Mouse (Mus musculus) MEL (cell line): ENCODE results near the gene Itpr1. TPM values are rescaled to one million over a fixed set of nuclear protein-coding genes. Genes with fewer than 3 reads are reported as not detected.

ENCODE experiments used
- DNase-seq: peaks from one replicate; pipeline ENCODE4 v3.0.0; 2011; ENCODE audit warnings: low read depth, low spot score
- H3K27ac ChIP-seq: 2 replicates; pipeline ENCODE4 v1.5.1; 2012; ENCODE audit warnings: low read depth, mild to moderate bottlenecking, control low read depth, low read length, moderate library complexity; ENCODE audit not compliant: control insufficient read depth
- H3K27me3 ChIP-seq, 2 experiments: fragments of 150-350 bp in 1 of 2; sonication (generic) in 1 of 2; 2 replicates each; pipeline ENCODE4 v1.6.1; 2012; ENCODE audit warnings: low read length in 2 of 2, mild to moderate bottlenecking in 2 of 2, improper control_type of control experiment in 1 of 2, moderate library complexity in 1 of 2; ENCODE audit not compliant: insufficient read depth in 2 of 2, control insufficient read depth in 1 of 2
- H3K36me3 ChIP-seq, 2 experiments: 2 replicates each; pipeline ENCODE4 v1.6.1; 2012 to 2014; ENCODE audit warnings: low read length in 2 of 2, improper control_type of control experiment in 1 of 2, inconsistent platforms in 1 of 2, mild to moderate bottlenecking in 1 of 2; ENCODE audit not compliant: insufficient read depth in 2 of 2, control insufficient read depth in 1 of 2
- H3K4me1 ChIP-seq, 2 experiments: fragments of 150-350 bp in 1 of 2; sonication (generic) in 1 of 2; 2 replicates each; pipeline ENCODE4 v1.6.1; 2012; ENCODE audit warnings: low read length in 2 of 2, improper control_type of control experiment in 1 of 2, mild to moderate bottlenecking in 1 of 2; ENCODE audit not compliant: insufficient read depth in 2 of 2, control insufficient read depth in 1 of 2
- H3K4me3 ChIP-seq, 2 experiments: fragments of 150-350 bp in 1 of 2; sonication (generic) in 1 of 2; 2 replicates each; pipeline ENCODE4 v1.5.1; 2012; ENCODE audit warnings: low read depth in 2 of 2, low read length in 2 of 2, mild to moderate bottlenecking in 2 of 2, moderate library complexity in 2 of 2, control low read depth in 1 of 2, improper control_type of control experiment in 1 of 2; ENCODE audit not compliant: control insufficient read depth in 1 of 2, insufficient read depth in 1 of 2
- H3K79me2 ChIP-seq: 2 replicates; pipeline ENCODE4 v1.6.1; 2012; ENCODE audit warnings: mild to moderate bottlenecking, low read length, moderate library complexity; ENCODE audit not compliant: control insufficient read depth, poor library complexity, insufficient read depth
- H3K9ac ChIP-seq: 2 replicates; pipeline ENCODE4 v1.6.1; 2012; ENCODE audit warnings: low read depth, mild to moderate bottlenecking, control low read depth, low read length, moderate library complexity; ENCODE audit not compliant: control insufficient read depth, poor library complexity, severe bottlenecking
- H3K9me3 ChIP-seq: fragments of 150-350 bp; sonication (generic); replicated peaks from 2 replicates; pipeline ENCODE4 v1.6.1; 2012; ENCODE audit warnings: mild to moderate bottlenecking, low read length, improper control_type of control experiment, moderate library complexity; ENCODE audit not compliant: insufficient read depth
- BHLHE40 ChIP-seq: IDR thresholded peaks from 2 replicates; pipeline ENCODE4 v1.6.1; 2012; ENCODE audit warnings: low read depth, mild to moderate bottlenecking, inconsistent platforms, low read length, improper control_type of control experiment, borderline replicate concordance
- CHD1 ChIP-seq: IDR thresholded peaks from 2 replicates; pipeline ENCODE4 v1.6.1; 2012; ENCODE audit warnings: low read depth, mild to moderate bottlenecking, inconsistent platforms, low read length, improper control_type of control experiment
- CHD2 ChIP-seq: IDR thresholded peaks from 2 replicates; pipeline ENCODE4 v1.6.1; 2011; ENCODE audit warnings: low read length, improper control_type of control experiment
- E2F4 ChIP-seq: IDR thresholded peaks from 2 replicates; pipeline ENCODE4 v1.6.1; 2011; ENCODE audit warnings: low read depth, low read length, improper control_type of control experiment, borderline replicate concordance
- ELF1 ChIP-seq: IDR thresholded peaks from 2 replicates; pipeline ENCODE4 v1.6.1; 2014; ENCODE audit warnings: low read depth, mild to moderate bottlenecking, inconsistent platforms, low read length, improper control_type of control experiment, moderate library complexity
- EP300 ChIP-seq, 2 experiments: IDR thresholded peaks; 2 replicates each; pipeline ENCODE4 v1.6.1; 2011; ENCODE audit warnings: improper control_type of control experiment in 2 of 2, low read length in 2 of 2, low read depth in 1 of 2, mild to moderate bottlenecking in 1 of 2
- GABPA ChIP-seq: IDR thresholded peaks from 2 replicates; pipeline ENCODE4 v1.6.1; 2012; ENCODE audit warnings: low read depth, mild to moderate bottlenecking, inconsistent platforms, low read length, improper control_type of control experiment, moderate library complexity
- MAX ChIP-seq: IDR thresholded peaks from 2 replicates; pipeline ENCODE4 v1.6.1; 2011; ENCODE audit warnings: low read length, improper control_type of control experiment
- MAZ ChIP-seq: IDR thresholded peaks from 2 replicates; pipeline ENCODE4 v1.6.1; 2012; ENCODE audit warnings: low read depth, mild to moderate bottlenecking, inconsistent platforms, low read length, improper control_type of control experiment
- MYB ChIP-seq: IDR thresholded peaks from 2 replicates; pipeline ENCODE4 v1.6.1; 2011; ENCODE audit warnings: mild to moderate bottlenecking, low read depth, low read length, improper control_type of control experiment
- POLR2AphosphoS2 ChIP-seq: IDR thresholded peaks from 2 replicates; pipeline ENCODE4 v1.6.1; 2011; ENCODE audit warnings: low read length, improper control_type of control experiment
- RAD21 ChIP-seq: IDR thresholded peaks from 2 replicates; pipeline ENCODE4 v1.6.1; 2011; ENCODE audit warnings: mild to moderate bottlenecking, low read depth, low read length, improper control_type of control experiment
- RCOR1 ChIP-seq: IDR thresholded peaks from 2 replicates; pipeline ENCODE4 v1.6.1; 2012; ENCODE audit warnings: low read depth, mild to moderate bottlenecking, inconsistent platforms, low read length, improper control_type of control experiment
- SIN3A ChIP-seq: IDR thresholded peaks from 2 replicates; pipeline ENCODE4 v1.6.1; 2012; ENCODE audit warnings: low read length, improper control_type of control experiment, inconsistent platforms
- TBP ChIP-seq: IDR thresholded peaks from 2 replicates; pipeline ENCODE4 v1.8.0; 2011; ENCODE audit warnings: low read depth, low read length, improper control_type of control experiment
- UBTF ChIP-seq: IDR thresholded peaks from 2 replicates; pipeline ENCODE4 v1.6.1; 2012; ENCODE audit warnings: low read depth, mild to moderate bottlenecking, inconsistent platforms, low read length, improper control_type of control experiment, moderate library complexity, borderline replicate concordance; ENCODE audit not compliant: insufficient read depth
- USF1 ChIP-seq: IDR thresholded peaks from 2 replicates; pipeline ENCODE4 v1.6.1; 2014; ENCODE audit warnings: low read depth, mild to moderate bottlenecking, inconsistent platforms, low read length, improper control_type of control experiment, moderate library complexity
- USF2 ChIP-seq, 2 experiments: IDR thresholded peaks; 2 replicates each; pipeline ENCODE4 v1.6.1; 2011 to 2012; ENCODE audit warnings: improper control_type of control experiment in 2 of 2, low read length in 2 of 2, borderline replicate concordance in 1 of 2, inconsistent platforms in 1 of 2, low read depth in 1 of 2, mild to moderate bottlenecking in 1 of 2; ENCODE audit not compliant: insufficient read depth in 1 of 2
- ZNF384 ChIP-seq: IDR thresholded peaks from 2 replicates; pipeline ENCODE4 v1.6.1; 2012; ENCODE audit warnings: low read depth, mild to moderate bottlenecking, inconsistent platforms, low read length, improper control_type of control experiment
- polyA plus RNA-seq, 2 experiments: library from polyadenylated mRNA; stranded (reverse) in 1 of 2; unstranded in 1 of 2; fragments of >175 nt in 1 of 2; fragments of >200 nt in 1 of 2; gene quantifications; 2 replicates each; pipeline versions ENCODE4 v1.2.1 to v1.2.4; 2012; ENCODE audit warnings: low replicate concordance in 2 of 2, low read depth in 1 of 2; ENCODE audit not compliant: insufficient read length in 2 of 2, insufficient read depth in 1 of 2, missing spikeins in 1 of 2
- total RNA-seq: library from RNA; depleted of rRNA; stranded (reverse); fragments of 300-350 nt; gene quantifications from 2 replicates; pipeline ENCODE4 v1.2.3, GENCODE M21; 2012

The Itpr1 gene
- total and polyA plus RNA-seq, 3 experiments, result 15.6 to 19.0 TPM; not detected in 1

DNA sequence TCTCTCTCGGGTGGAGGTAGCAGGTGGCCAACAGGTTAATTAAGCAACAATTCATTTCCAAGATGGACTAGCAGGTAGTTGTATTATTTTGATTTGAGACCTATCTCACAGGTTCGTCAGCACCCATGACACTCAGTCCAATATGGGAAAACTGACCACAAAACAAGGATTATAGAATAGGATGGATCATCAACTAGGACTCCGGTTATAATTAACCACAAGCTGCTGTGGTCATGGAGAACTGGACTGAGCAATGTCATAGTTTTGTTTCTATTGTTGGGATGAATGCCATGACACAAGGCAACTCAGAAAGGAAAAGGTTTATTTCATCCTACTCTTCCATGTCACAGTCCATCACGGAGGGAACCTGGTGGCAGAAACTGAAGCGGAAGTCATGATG, 252.3 kb downstream of the Itpr1 start:
- no peaks in the 10 kb centered on the region for H3K27me3 ChIP-seq
- H3K27ac ChIP-seq, result no peak overlapping the region
- no peaks in the 10 kb centered on the region for H3K79me2 ChIP-seq
- TF ChIP-seq SIN3A (no peak), EP300 (IDR thresholded peaks at IDR 0.05; ENCODE audit: low read depth in 1 of 2, low read length in 2 of 2) (no peak), MAZ (no peak)
- H3K36me3 ChIP-seq, result no peaks in the 10 kb centered on the region
- DNase-seq, result no peak
- H3K4me1 ChIP-seq, result no peaks in the 10 kb centered on the region
- H3K9ac ChIP-seq, result no peak overlapping the region
- H3K4me3 ChIP-seq, result no peak overlapping the region
- no peaks in the 10 kb centered on the region for H3K9me3 ChIP-seq

DNA sequence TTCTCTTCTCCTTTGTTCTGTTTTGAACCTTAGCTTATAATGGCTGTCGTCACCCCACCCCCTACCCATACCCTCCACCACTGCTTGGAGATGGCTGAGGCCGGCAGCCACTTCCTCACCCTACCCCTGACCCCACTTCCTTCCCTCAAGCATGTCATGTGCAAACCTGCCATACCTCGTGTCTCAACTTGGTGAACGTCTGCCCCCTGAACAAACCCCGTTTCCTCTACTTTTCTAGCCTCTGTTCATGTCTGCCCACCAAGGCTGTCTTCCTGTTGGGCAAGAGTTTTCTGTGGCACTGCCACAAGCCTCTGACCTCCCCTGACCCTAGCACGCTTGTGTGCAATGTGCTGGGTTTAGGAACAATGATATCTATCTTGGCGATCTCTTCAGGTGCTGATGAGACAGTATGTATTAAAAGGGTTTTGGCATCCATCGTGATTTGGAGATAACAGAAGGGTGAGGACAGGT, 253.2 kb downstream of the Itpr1 start:
- TF ChIP-seq EP300 (IDR thresholded peaks at IDR 0.05; ENCODE audit: low read depth in 1 of 2, low read length in 2 of 2) (no peak), GABPA (no peak), ZNF384 (no peak), RCOR1 (no peak), BHLHE40 (no peak), MAX (no peak), USF1 (no peak), MYB (no peak), ELF1 (no peak), POLR2AphosphoS2 (no peak)
- H3K4me1 ChIP-seq, result no peaks in the 10 kb centered on the region
- no peak overlapping the region for H3K9ac ChIP-seq
- no peaks in the 10 kb centered on the region for H3K79me2 ChIP-seq
- no peak overlapping the region for H3K4me3 ChIP-seq
- no peaks in the 10 kb centered on the region for H3K9me3 ChIP-seq
- no peaks in the 10 kb centered on the region for H3K27me3 ChIP-seq
- H3K27ac ChIP-seq, result no peak overlapping the region
- no peak for DNase-seq
- H3K36me3 ChIP-seq, result no peaks in the 10 kb centered on the region

DNA sequence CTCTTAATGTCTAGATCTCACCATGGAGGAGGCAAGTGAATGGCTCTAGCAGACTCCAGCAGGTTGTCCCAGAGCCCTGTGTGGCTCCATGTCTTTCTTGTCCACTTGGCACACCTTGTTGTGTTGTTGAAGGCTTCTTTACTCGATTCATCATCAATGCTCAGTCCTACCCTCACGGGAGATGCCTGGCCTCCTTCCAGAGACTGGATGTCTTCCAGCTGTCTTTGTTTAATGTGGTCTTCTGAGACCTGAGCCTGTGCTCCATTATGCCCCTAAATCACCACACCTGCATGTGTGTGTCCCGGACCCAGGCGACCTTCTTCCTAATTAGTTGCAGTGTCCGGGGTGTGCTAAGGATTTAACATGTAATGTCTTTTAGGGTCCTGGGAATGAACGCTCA, 254.7 kb downstream of the Itpr1 start:
- Histone ChIP-seq H3K4me1 (no peaks in the 10 kb centered on the region; a peak in 1 of 4 replicates), H3K4me3 (no peak overlapping the region), H3K27ac (no peak overlapping the region), H3K27me3 (no peaks in the 10 kb centered on the region)
- TF ChIP-seq MAX (no peak), TBP (no peak), E2F4 (no peak), UBTF (no peak), USF2 (IDR thresholded peaks at IDR 0.05; ENCODE audit: borderline replicate concordance in 1 of 2, insufficient read depth in 1 of 2, low read depth in 1 of 2, low read length in 2 of 2) (no peak), RAD21 (no peak), CHD2 (no peak), BHLHE40 (no peak), CHD1 (no peak), MYB (no peak)
- TF ChIP-seq, all 39 proteins: peak for 0
- H3K36me3 ChIP-seq, result peaks cover 0 to 2% of the 10 kb centered on the region in 2 experiments; a peak in 1 of 4 replicates
- H3K9me3 ChIP-seq, result no peaks in the 10 kb centered on the region
- H3K9ac ChIP-seq, result no peak overlapping the region
- H3K79me2 ChIP-seq, result no peaks in the 10 kb centered on the region
- no peak for DNase-seq
